Comparison of ENCODE assay signal across 11 mouse cellular contexts in genomic region chr5:107020366-107020765, GRCm38 (mm10). TPM values are rescaled to one million over a fixed set of nuclear protein-coding genes. Genes with fewer than 3 reads are reported as not detected.
A peak's percentile ranks its signal among the peaks of the same experiment; 100 is the strongest.
DNase-seq lines count a peak whose midpoint lies in the region; ATAC-seq and TF ChIP-seq lines count a peak whose summit lies in the region.
"Had no signal": no experiment of that assay in that cellular context is flagged by ENCODE, and none has a peak within 500 bp of the region (broad histone marks: within the 10 kb centered on the region; RNA-seq: fewer than 3 reads in every experiment).

No protein-coding gene starts in this region.

- peak; percentile 12 for DNase-seq in stomach, postnatal 0 days (ENCODE audit: low spot score)
- no peak for DNase-seq in cerebellum, adult 11 months
- no peak for DNase-seq in right cerebral cortex, postnatal 36 days (ENCODE audit: low spot score in 2 of 2)

- peak overlapping the region; percentile 47 for H3K27ac ChIP-seq in kidney, embryonic 16.5 days (ENCODE audit: low read length)
- H3K27ac ChIP-seq in kidney, embryonic 14.5 days (ENCODE audit: low read depth, low read length): no peak overlapping the region; the same call in 1 of the 2 replicates
- H3K27ac ChIP-seq in embryonic facial prominence, embryonic 15.5 days (replicated peaks): peak overlapping the region; percentile 85
- peak overlapping the region; percentile 10 for H3K27ac ChIP-seq in intestine, embryonic 16.5 days (ENCODE audit: low read length)
- peak overlapping the region; percentile 50 for H3K27ac ChIP-seq in stomach, postnatal 0 days (replicated peaks)
- H3K27ac ChIP-seq: left cerebral cortex, adult 2 months; midbrain, embryonic 10.5 days had no signal

- H3K4me1 ChIP-seq in kidney, embryonic 16.5 days (ENCODE audit: insufficient read depth, low read length): peaks cover 36% of the 10 kb centered on the region
- H3K4me1 ChIP-seq in kidney, embryonic 14.5 days (ENCODE audit: control insufficient read depth, insufficient read depth, low read length): peaks cover 17% of the 10 kb centered on the region
- peaks cover 37% of the 10 kb centered on the region for H3K4me1 ChIP-seq in embryonic facial prominence, embryonic 15.5 days
- H3K4me1 ChIP-seq in intestine, embryonic 16.5 days (ENCODE audit: control insufficient read depth, insufficient read depth, low read length): peaks cover 34% of the 10 kb centered on the region
- H3K4me1 ChIP-seq in stomach, postnatal 0 days (replicated peaks; ENCODE audit: control insufficient read depth, insufficient read depth): peaks cover 11% of the 10 kb centered on the region

- 52% methylated on average over 7 of the region's 7 CpGs for WGBS in kidney, embryonic 16.5 days
- WGBS in kidney, embryonic 14.5 days: 58% methylated on average over 7 of the region's 7 CpGs
- 51% methylated on average over 7 of the region's 7 CpGs for WGBS in embryonic facial prominence, embryonic 15.5 days
- 42% methylated on average over 7 of the region's 7 CpGs for WGBS in intestine, embryonic 16.5 days
- WGBS in stomach, postnatal 0 days: 49% methylated on average over 7 of the region's 7 CpGs

- no peak for TF ChIP-seq EP300 in stomach, postnatal 0 days (optimal IDR thresholded peaks at IDR 0.05)

- H3K36me3 ChIP-seq in kidney, embryonic 16.5 days (ENCODE audit: insufficient read depth, low read length): no peaks in the 10 kb centered on the region
- no peaks in the 10 kb centered on the region for H3K36me3 ChIP-seq in kidney, embryonic 14.5 days (ENCODE audit: control insufficient read depth, insufficient read depth, low read length)
- H3K36me3 ChIP-seq in embryonic facial prominence, embryonic 15.5 days: no peaks in the 10 kb centered on the region
- H3K36me3 ChIP-seq in intestine, embryonic 16.5 days (ENCODE audit: control insufficient read depth, insufficient read depth, low read length): no peaks in the 10 kb centered on the region
- H3K36me3 ChIP-seq in stomach, postnatal 0 days (ENCODE audit: control insufficient read depth, insufficient read depth, low read length): no peaks in the 10 kb centered on the region
- H3K36me3 ChIP-seq: midbrain, embryonic 10.5 days had no signal

- no peak for ATAC-seq in kidney, embryonic 16.5 days (ENCODE audit: low FRiP score, low TSS enrichment)
- ATAC-seq in kidney, embryonic 14.5 days (ENCODE audit: low FRiP score, low TSS enrichment): no peak
- ATAC-seq in embryonic facial prominence, embryonic 15.5 days (ENCODE audit: insufficient number of reproducible peaks, low FRiP score, low TSS enrichment, low read depth): no peak
- ATAC-seq in intestine, embryonic 16.5 days: no peak
- no peak for ATAC-seq in stomach, postnatal 0 days (ENCODE audit: low FRiP score, low TSS enrichment)
- ATAC-seq: forebrain, embryonic 16.5 days; inflammation-experienced regulatory T-cells, adult 6 months had no signal

- no peaks in the 10 kb centered on the region; the same call in 1 of the 2 replicates for H3K9me3 ChIP-seq in kidney, embryonic 16.5 days (ENCODE audit: low read length)
- H3K9me3 ChIP-seq in kidney, embryonic 14.5 days (ENCODE audit: control insufficient read depth, low read length): no peaks in the 10 kb centered on the region
- no peaks in the 10 kb centered on the region for H3K9me3 ChIP-seq in embryonic facial prominence, embryonic 15.5 days (replicated peaks)
- H3K9me3 ChIP-seq in intestine, embryonic 16.5 days (ENCODE audit: control insufficient read depth, low read length): no peaks in the 10 kb centered on the region
- H3K9me3 ChIP-seq in stomach, postnatal 0 days (ENCODE audit: control insufficient read depth, low read length): no peaks in the 10 kb centered on the region
- H3K9me3 ChIP-seq: midbrain, embryonic 10.5 days had no signal

- no peak overlapping the region for H3K9ac ChIP-seq in kidney, embryonic 16.5 days (replicated peaks; ENCODE audit: low read length)
- no peak overlapping the region for H3K9ac ChIP-seq in kidney, embryonic 14.5 days (ENCODE audit: low read depth, low read length)
- H3K9ac ChIP-seq in embryonic facial prominence, embryonic 15.5 days: no peak overlapping the region
- no peak overlapping the region for H3K9ac ChIP-seq in intestine, embryonic 16.5 days (ENCODE audit: low read depth, low read length)
- H3K9ac ChIP-seq in stomach, postnatal 0 days (ENCODE audit: low read length): no peak overlapping the region

- H3K27me3 ChIP-seq in kidney, embryonic 16.5 days (ENCODE audit: insufficient read depth, low read length): no peaks in the 10 kb centered on the region
- no peaks in the 10 kb centered on the region for H3K27me3 ChIP-seq in kidney, embryonic 14.5 days (ENCODE audit: control insufficient read depth, insufficient read depth, low read length)
- no peaks in the 10 kb centered on the region for H3K27me3 ChIP-seq in embryonic facial prominence, embryonic 15.5 days
- no peaks in the 10 kb centered on the region for H3K27me3 ChIP-seq in intestine, embryonic 16.5 days (replicated peaks; ENCODE audit: control insufficient read depth, insufficient read depth, low read length)
- no peaks in the 10 kb centered on the region for H3K27me3 ChIP-seq in stomach, postnatal 0 days (ENCODE audit: control insufficient read depth, insufficient read depth, low read length)

- TF ChIP-seq CTCF in stomach, postnatal 0 days (IDR thresholded peaks at IDR 0.05; ENCODE audit: low read depth): no peak

- H3K4me3 ChIP-seq in kidney, embryonic 16.5 days (ENCODE audit: low read length): no peak overlapping the region
- H3K4me3 ChIP-seq in kidney, embryonic 14.5 days (ENCODE audit: low read length): no peak overlapping the region
- no peak overlapping the region for H3K4me3 ChIP-seq in embryonic facial prominence, embryonic 15.5 days (replicated peaks)
- H3K4me3 ChIP-seq in intestine, embryonic 16.5 days (ENCODE audit: low read length): no peak overlapping the region
- no peak overlapping the region for H3K4me3 ChIP-seq in stomach, postnatal 0 days (ENCODE audit: low read depth, low read length)
- H3K4me3 ChIP-seq: left cerebral cortex, adult 2 months; midbrain, embryonic 10.5 days had no signal

- H3K4me2 ChIP-seq in kidney, embryonic 16.5 days (replicated peaks; ENCODE audit: low read depth, low read length): no peak overlapping the region
- H3K4me2 ChIP-seq in kidney, embryonic 14.5 days (replicated peaks; ENCODE audit: low read depth, low read length): no peak overlapping the region
- no peak overlapping the region for H3K4me2 ChIP-seq in embryonic facial prominence, embryonic 15.5 days (replicated peaks)
- H3K4me2 ChIP-seq in intestine, embryonic 16.5 days (ENCODE audit: low read depth, low read length): no peak overlapping the region
- no peak overlapping the region for H3K4me2 ChIP-seq in stomach, postnatal 0 days (replicated peaks; ENCODE audit: low read depth)

RNA-seq across cellular contexts. Expression of gene Cdc7, which starts 56.2 kb away (rescaled TPM):
- polyA plus RNA-seq in kidney, embryonic 16.5 days (2015; fragmentation: Nextera tagmentation; extraction: Ambion mirVana): 44.8 and 47.4 TPM in 2 replicates
- 30.2 and 48.6 TPM in 2 replicates for polyA plus RNA-seq in kidney, embryonic 14.5 days (2014; fragmentation: Nextera tagmentation; extraction: Ambion mirVana)
- polyA plus RNA-seq in embryonic facial prominence, embryonic 15.5 days (2015; fragmentation: Nextera tagmentation; extraction: Ambion mirVana): 38.3 and 39.0 TPM in 2 replicates
- polyA plus RNA-seq in intestine, embryonic 16.5 days (2015; fragmentation: Nextera tagmentation; extraction: Ambion mirVana): 26.4 and 30.1 TPM in 2 replicates
- 7.4 and 8.0 TPM in 2 replicates for polyA plus RNA-seq in stomach, postnatal 0 days (2015; fragmentation: Nextera tagmentation; extraction: Ambion mirVana)
